Mouse (Mus musculus): Measurements from ENCODE around the gene Tert. TPM values are rescaled to one million over a fixed set of nuclear protein-coding genes. Genes with fewer than 3 reads are reported as not detected.
A peak's percentile ranks its signal among the peaks of the same experiment; 100 is the strongest.

The Tert gene
- polyA plus RNA-seq, 1 experiment from 2014 or later, result 5.3 TPM

- Histone ChIP-seq H3K9me3 (no peaks in the 10 kb centered on the region), H3K4me3 (no peak overlapping the region), H3K36me3 (peaks cover 7% of the 10 kb centered on the region; the same call in 1 of the 2 replicates), H3K4me1 (replicated peaks) (peaks cover 44% of the 10 kb centered on the region), H3K27ac (no peak overlapping the region), H3K27me3 (no peaks in the 10 kb centered on the region), H3K9ac (no peak overlapping the region), H3K4me2 (0 out of 2 replicates have a peak overlapping the region, but pooled peaks have one; percentile 10)
- 84% methylated on average over 11 of the region's 11 CpGs for WGBS
- no peak for ATAC-seq (ENCODE audit: low FRiP score)
Measured at GRCm38 (mm10) chr13:73628586-73629113, 1.9 kb downstream of the Tert start.

GRCm38 (mm10) chr13:73631837-73632236, 5.1 kb downstream of the Tert start:
- peaks cover 37% of the 10 kb centered on the region for H3K4me1 ChIP-seq (replicated peaks)
- peaks cover 29% of the 10 kb centered on the region for H3K36me3 ChIP-seq
- no peaks in the 10 kb centered on the region for H3K27me3 ChIP-seq
- H3K4me2 ChIP-seq, result no peak overlapping the region
- no peak overlapping the region for H3K27ac ChIP-seq
- WGBS, result 94% methylated on average over 3 of the region's 3 CpGs
- no peak overlapping the region for H3K4me3 ChIP-seq
- H3K9me3 ChIP-seq, result no peaks in the 10 kb centered on the region
- no peak for ATAC-seq (ENCODE audit: low FRiP score)
- no peak overlapping the region for H3K9ac ChIP-seq

- no peak overlapping the region for H3K9ac ChIP-seq
- no peaks in the 10 kb centered on the region for H3K27me3 ChIP-seq
- ATAC-seq (ENCODE audit: low FRiP score), result no peak
- no peaks in the 10 kb centered on the region for H3K4me1 ChIP-seq (replicated peaks)
- H3K4me3 ChIP-seq, result no peak overlapping the region
- H3K9me3 ChIP-seq, result no peaks in the 10 kb centered on the region
- no peak overlapping the region for H3K4me2 ChIP-seq
- peaks cover 48% of the 10 kb centered on the region for H3K36me3 ChIP-seq
- H3K27ac ChIP-seq, result no peak overlapping the region
- WGBS, result 86% methylated on average over 5 of the region's 6 CpGs
Measured at GRCm38 (mm10) chr13:73637826-73638225, 11.1 kb downstream of the Tert start.

GRCm38 (mm10) chr13:73641296-73641695, 14.6 kb downstream of the Tert start:
- no peak overlapping the region for H3K4me2 ChIP-seq
- no peak overlapping the region for H3K4me3 ChIP-seq
- ATAC-seq (ENCODE audit: low FRiP score), result no peak
- no peaks in the 10 kb centered on the region for H3K9me3 ChIP-seq
- no peaks in the 10 kb centered on the region for H3K4me1 ChIP-seq (replicated peaks)
- H3K27ac ChIP-seq, result no peak overlapping the region
- no peak overlapping the region for H3K9ac ChIP-seq
- no peaks in the 10 kb centered on the region for H3K27me3 ChIP-seq
- H3K36me3 ChIP-seq, result peaks cover 25% of the 10 kb centered on the region
- WGBS, result 89% methylated on average over 4 of the region's 4 CpGs

GRCm38 (mm10) chr13:73646397-73647087, 19.8 kb downstream of the Tert start:
- ATAC-seq (ENCODE audit: low FRiP score), result peak; percentile 72; the same call in 1 of the 2 replicates
- no peak overlapping the region for H3K4me2 ChIP-seq
- 47% methylated on average over 6 of the region's 6 CpGs for WGBS
- H3K27me3 ChIP-seq, result no peaks in the 10 kb centered on the region
- no peak overlapping the region for H3K9ac ChIP-seq
- 0 out of 2 replicates have a peak, but pooled peaks cover 5% of the 10 kb centered on the region for H3K9me3 ChIP-seq
- peaks cover 41% of the 10 kb centered on the region for H3K36me3 ChIP-seq
- no peaks in the 10 kb centered on the region for H3K4me1 ChIP-seq (replicated peaks)
- no peak overlapping the region for H3K27ac ChIP-seq
- no peak overlapping the region for H3K4me3 ChIP-seq

- no peaks in the 10 kb centered on the region for H3K4me1 ChIP-seq (replicated peaks)
- H3K36me3 ChIP-seq, result peaks cover 24% of the 10 kb centered on the region
- H3K9me3 ChIP-seq, result 0 out of 2 replicates have a peak, but pooled peaks cover 5% of the 10 kb centered on the region
- ATAC-seq (ENCODE audit: low FRiP score), result no peak
- H3K27ac ChIP-seq, result no peak overlapping the region
- no peak overlapping the region for H3K9ac ChIP-seq
- no peaks in the 10 kb centered on the region for H3K27me3 ChIP-seq
- 90% methylated on average over 3 of the region's 3 CpGs for WGBS
- no peak overlapping the region for H3K4me2 ChIP-seq
- no peak overlapping the region for H3K4me3 ChIP-seq
Measured at GRCm38 (mm10) chr13:73653266-73653665, 26.6 kb downstream of the Tert start.

GRCm38 (mm10) chr13:73654976-73655375, 28.3 kb downstream of the Tert start:
- H3K4me1 ChIP-seq (replicated peaks), result no peaks in the 10 kb centered on the region
- H3K4me2 ChIP-seq, result no peak overlapping the region
- no peaks in the 10 kb centered on the region for H3K27me3 ChIP-seq
- H3K27ac ChIP-seq, result no peak overlapping the region
- no peak for ATAC-seq (ENCODE audit: low FRiP score)
- H3K9ac ChIP-seq, result no peak overlapping the region
- H3K9me3 ChIP-seq, result 0 out of 2 replicates have a peak, but pooled peaks cover 5% of the 10 kb centered on the region
- peaks cover 12% of the 10 kb centered on the region; the same call in 1 of the 2 replicates for H3K36me3 ChIP-seq
- no peak overlapping the region for H3K4me3 ChIP-seq
- WGBS, result 86% methylated on average over 3 of the region's 3 CpGs

- Histone ChIP-seq H3K27me3 (no peaks in the 10 kb centered on the region), H3K9ac (no peak overlapping the region), H3K4me3 (no peak overlapping the region), H3K27ac (no peak overlapping the region), H3K9me3 (no peaks in the 10 kb centered on the region), H3K36me3 (no peaks in the 10 kb centered on the region), H3K4me2 (no peak overlapping the region), H3K4me1 (replicated peaks) (no peaks in the 10 kb centered on the region)
- WGBS, result 58% methylated on average over 2 of the region's 2 CpGs
- ATAC-seq (ENCODE audit: low FRiP score), result no peak
Measured at GRCm38 (mm10) chr13:73658953-73659352, 32.2 kb downstream of the Tert start.

- Histone ChIP-seq H3K9me3 (no peaks in the 10 kb centered on the region), H3K9ac (no peak overlapping the region), H3K4me2 (no peak overlapping the region), H3K4me1 (replicated peaks) (no peaks in the 10 kb centered on the region), H3K27ac (no peak overlapping the region), H3K4me3 (no peak overlapping the region), H3K36me3 (no peaks in the 10 kb centered on the region), H3K27me3 (no peaks in the 10 kb centered on the region)
- WGBS, result 62% methylated on average over 2 of the region's 2 CpGs
- no peak for ATAC-seq (ENCODE audit: low FRiP score)
Measured at GRCm38 (mm10) chr13:73660163-73660695, 33.5 kb downstream of the Tert start.

GRCm38 (mm10) chr13:73675161-73675560, 48.5 kb downstream of the Tert start:
- WGBS, result 87% methylated on average over 7 of the region's 7 CpGs
- no peak overlapping the region for H3K9ac ChIP-seq
- no peak overlapping the region for H3K4me2 ChIP-seq
- no peak overlapping the region for H3K4me3 ChIP-seq
- no peak overlapping the region for H3K27ac ChIP-seq
- H3K27me3 ChIP-seq, result no peaks in the 10 kb centered on the region
- no peaks in the 10 kb centered on the region for H3K36me3 ChIP-seq
- ATAC-seq (ENCODE audit: low FRiP score), result no peak
- no peaks in the 10 kb centered on the region for H3K9me3 ChIP-seq
- H3K4me1 ChIP-seq (replicated peaks), result no peaks in the 10 kb centered on the region

GRCm38 (mm10) chr13:73677853-73678252, 51.1 kb downstream of the Tert start, which contains the start of gene Slc6a18:
TSS of gene Slc6a18 (minus strand) at chr13:73678023.
- H3K36me3 ChIP-seq, result no peaks in the 10 kb centered on the region
- H3K9ac ChIP-seq, result no peak within 1 kb of the TSS
- H3K4me1 ChIP-seq (replicated peaks), result no peaks in the 10 kb centered on the region
- no peaks in the 10 kb centered on the region for H3K27me3 ChIP-seq
- no peak within 1 kb of the TSS for H3K4me3 ChIP-seq
- no peaks in the 10 kb centered on the region for H3K9me3 ChIP-seq
- no peak within 1 kb of the TSS for H3K4me2 ChIP-seq
- ATAC-seq (ENCODE audit: low FRiP score), result no peak
- WGBS, result 85% methylated on average over 3 of the region's 3 CpGs
- H3K27ac ChIP-seq, result no peak within 1 kb of the TSS

GRCm38 (mm10) chr13:73679311-73679710, 52.6 kb downstream of the Tert start:
- Histone ChIP-seq H3K4me1 (replicated peaks) (no peaks in the 10 kb centered on the region), H3K4me3 (no peak overlapping the region), H3K27me3 (no peaks in the 10 kb centered on the region), H3K27ac (no peak overlapping the region), H3K9me3 (no peaks in the 10 kb centered on the region), H3K36me3 (no peaks in the 10 kb centered on the region), H3K4me2 (no peak overlapping the region), H3K9ac (no peak overlapping the region)
- 75% methylated on average over 2 of the region's 2 CpGs for WGBS
- no peak for ATAC-seq (ENCODE audit: low FRiP score)

GRCm38 (mm10) chr13:73680394-73680793, 53.7 kb downstream of the Tert start:
- Histone ChIP-seq H3K27me3 (no peaks in the 10 kb centered on the region), H3K9ac (no peak overlapping the region), H3K4me3 (no peak overlapping the region), H3K4me1 (replicated peaks) (no peaks in the 10 kb centered on the region), H3K4me2 (no peak overlapping the region), H3K36me3 (no peaks in the 10 kb centered on the region), H3K27ac (no peak overlapping the region), H3K9me3 (no peaks in the 10 kb centered on the region)
- no peak for ATAC-seq (ENCODE audit: low FRiP score)
- 41% methylated on average over 1 of the region's 1 CpGs for WGBS
